Mouse (Mus musculus) ZHBTc4 (cell line): Measurements from ENCODE around the gene Vgll4.
A peak's percentile ranks its signal among the peaks of the same experiment; 100 is the strongest.

Experiments
- DNase-seq: peaks from one replicate; pipeline ENCODE4 v3.0.0-alpha.2; 2011; ENCODE audit warnings: low read depth, low spot score

Vgll4 gene

GRCm38 (mm10) chr6:114969213-114970120 is at the start of gene Vgll4:
TSS of gene Vgll4 (minus strand) at chr6:114969994.
- peak; percentile 85 for DNase-seq

DNA sequence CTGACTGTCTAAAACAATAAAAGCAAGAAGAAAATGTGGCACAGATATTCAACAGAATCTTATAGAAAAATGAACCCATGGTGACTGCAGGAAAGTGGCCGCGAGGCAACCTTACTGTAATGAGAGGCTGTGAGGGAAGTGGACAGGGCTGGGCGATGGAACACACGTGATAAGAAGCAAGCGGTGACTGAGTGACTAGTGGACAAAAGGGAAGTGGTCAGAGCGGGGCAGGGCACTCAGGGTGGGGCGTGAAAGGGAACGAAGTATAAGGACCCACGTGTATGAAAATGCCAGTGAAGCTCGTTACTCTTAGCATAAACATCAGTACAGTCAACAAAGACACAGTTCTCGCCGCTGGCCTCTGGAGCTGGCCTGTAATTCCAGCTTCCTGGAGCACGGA is 45.7 kb upstream of the Vgll4 start:
- DNase-seq = no peak

DNA sequence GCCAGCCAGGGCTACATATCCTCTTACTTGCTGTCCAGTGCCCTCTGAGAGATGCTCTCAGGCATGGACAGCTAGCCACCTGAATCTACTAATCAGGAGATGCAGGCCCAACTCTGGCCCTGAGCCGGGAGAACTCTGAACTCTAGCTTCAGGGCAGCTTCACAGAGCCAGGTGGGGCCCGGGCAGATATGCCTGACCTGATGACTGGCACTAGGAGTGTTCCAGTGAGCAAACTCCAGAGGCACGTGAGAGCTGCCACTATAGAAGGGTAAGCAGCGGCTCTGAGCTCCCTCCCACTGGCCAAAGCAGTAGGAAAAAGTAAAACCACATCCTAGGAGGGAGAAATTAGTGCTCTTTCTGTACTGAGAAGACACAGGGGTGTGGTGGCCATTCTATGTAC is 43.8 kb upstream of the Vgll4 start:
- no peak for DNase-seq

- no peak for DNase-seq
Observed at GRCm38 (mm10) chr6:115011792-115012191, 42.0 kb upstream of the Vgll4 start.

GRCm38 (mm10) chr6:115010815-115011214 is 41.0 kb upstream of the Vgll4 start:
- DNase-seq = no peak

GRCm38 (mm10) chr6:115010304-115010703 is 40.5 kb upstream of the Vgll4 start:
- no peak for DNase-seq

DNA sequence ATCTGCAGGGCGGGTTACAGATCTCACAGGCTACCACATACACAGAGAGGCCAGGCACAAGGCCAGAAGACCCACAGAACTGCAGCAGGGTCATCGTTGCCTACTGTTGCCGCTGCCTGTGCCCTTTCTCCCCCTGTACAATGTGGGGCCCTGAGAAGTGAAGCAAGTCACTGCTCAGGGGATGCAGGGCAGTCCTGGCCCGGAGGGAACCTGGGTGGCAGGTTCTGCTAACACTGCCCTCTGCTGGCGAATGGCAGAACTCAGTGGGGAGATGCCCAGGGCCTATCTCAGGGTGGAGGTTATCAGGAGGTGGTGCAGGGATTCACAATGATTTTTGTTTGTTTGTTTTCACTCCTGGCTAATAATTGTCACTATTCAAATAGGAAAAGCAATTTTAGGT is 37.9 kb upstream of the Vgll4 start:
- peak; percentile 86 for DNase-seq

DNA sequence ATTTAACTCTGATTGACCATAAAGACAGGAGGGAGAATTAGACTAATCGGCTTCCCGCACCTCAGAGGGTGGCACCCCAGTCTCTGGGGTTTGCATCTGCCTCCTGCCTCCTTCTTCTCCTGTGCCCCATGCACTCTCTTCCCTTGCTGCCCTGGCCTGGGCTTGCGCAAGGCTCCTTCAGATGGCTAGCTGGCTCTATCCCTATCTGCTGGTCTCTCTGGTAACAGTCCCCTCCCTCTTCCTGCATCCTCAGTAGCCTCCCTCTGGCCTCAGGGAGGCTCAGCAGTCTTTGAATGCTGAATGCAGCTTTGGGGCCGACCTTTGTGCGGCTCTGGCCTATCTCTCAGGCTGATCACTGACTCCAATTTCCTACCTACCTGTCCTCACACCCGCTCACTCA is 37.2 kb upstream of the Vgll4 start:
- peak; percentile 51 for DNase-seq

DNA sequence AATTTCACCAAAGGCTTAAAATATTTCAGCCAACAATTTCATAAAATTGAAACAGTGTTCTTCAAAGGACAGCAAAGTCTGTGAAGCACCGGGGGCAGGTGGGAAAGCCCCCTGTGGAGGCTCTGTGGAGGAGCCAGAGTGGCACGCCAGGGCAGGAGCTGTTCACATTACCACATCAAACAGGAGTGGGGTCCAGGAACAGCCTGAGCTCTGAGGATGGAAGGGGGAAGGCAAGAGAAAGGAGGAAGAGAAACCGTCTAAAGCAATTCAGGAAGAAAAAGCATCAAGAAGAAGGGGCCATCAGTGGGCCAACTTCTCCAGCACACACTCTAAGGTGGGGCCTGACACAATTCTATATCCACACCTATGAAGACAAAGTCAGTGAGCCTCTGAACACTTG is 36.3 kb upstream of the Vgll4 start:
- DNase-seq = no peak

GRCm38 (mm10) chr6:115005351-115005890 is 35.6 kb upstream of the Vgll4 start:
- no peak for DNase-seq

GRCm38 (mm10) chr6:115004636-115005035 is 34.8 kb upstream of the Vgll4 start:
- no peak for DNase-seq

DNA sequence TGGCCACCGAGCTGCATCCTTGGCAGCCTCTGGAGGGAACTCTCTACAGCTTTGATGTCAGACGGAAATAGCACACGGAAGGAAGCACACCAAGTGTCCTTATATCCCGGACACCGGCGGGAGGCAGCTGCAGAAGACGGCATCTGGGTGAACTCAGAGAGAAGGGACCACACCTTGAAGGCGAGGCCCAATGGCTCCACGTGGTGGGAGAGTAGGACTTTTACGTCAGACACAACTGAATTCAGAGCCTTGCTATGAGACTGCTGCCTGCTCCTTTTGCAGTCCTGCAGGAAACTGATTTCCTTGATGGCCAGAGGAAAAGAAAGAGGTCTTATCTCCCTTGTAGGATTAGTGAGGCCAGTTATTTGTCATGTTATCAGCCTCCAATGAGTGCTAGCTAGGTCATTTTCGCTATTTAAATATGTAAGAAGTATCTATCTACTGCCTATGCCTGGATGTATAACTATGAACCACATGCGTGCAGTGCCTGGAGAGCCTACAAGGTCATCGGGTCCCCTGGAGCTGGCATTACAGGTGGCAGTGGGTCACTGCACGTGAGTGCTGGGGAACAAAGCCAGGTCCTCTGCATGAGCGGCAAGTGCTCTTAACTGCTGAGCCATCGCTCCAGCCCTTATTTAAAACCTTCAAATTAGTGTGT is 28.7 kb upstream of the Vgll4 start:
- DNase-seq = peak; percentile 28

- no peak for DNase-seq
Observed at GRCm38 (mm10) chr6:114997471-114997870, 27.7 kb upstream of the Vgll4 start.

- DNase-seq = no peak
Observed at GRCm38 (mm10) chr6:114996910-114997309, 27.1 kb upstream of the Vgll4 start.

- DNase-seq = no peak
Observed at GRCm38 (mm10) chr6:114994079-114994478, 24.3 kb upstream of the Vgll4 start.

DNA sequence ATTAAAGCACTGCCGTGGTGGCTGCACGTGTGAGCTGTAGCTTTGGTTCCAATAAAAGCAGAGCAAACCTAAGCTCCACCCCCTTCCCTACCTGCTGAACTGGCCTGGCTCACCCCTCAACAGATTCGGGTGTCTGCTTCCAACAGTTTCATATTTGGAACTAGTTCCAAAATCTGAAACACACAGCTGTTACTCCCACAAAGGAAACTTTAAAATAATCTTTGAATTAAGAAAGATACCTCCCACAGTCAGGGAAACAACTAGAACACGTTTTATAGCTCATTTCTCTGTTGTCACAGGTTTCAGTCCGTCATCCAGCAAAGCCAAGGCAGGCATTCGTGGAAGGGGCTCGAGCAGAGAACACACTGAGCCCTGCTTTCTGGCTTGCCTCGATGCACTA is 23.9 kb upstream of the Vgll4 start:
- no peak for DNase-seq

DNA sequence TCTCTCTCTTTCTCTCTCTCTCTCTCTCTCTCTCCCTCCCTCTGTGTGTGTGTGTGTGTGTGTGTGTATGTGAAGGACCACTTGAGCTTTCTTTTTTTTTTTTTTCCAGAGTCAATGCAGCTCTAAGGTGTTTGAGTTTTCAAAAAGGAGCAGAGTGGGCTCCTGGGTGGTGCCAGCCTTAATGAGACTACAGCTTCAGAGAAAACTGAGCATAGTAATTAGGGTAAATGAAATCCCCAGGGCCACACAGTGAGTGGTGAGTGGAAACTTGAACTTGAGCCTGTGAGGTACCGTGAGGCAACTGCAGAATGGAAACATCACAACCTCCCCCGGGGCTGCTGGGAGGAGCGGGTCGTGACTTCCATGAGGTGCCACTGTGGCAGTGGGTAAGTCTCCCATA is 22.1 kb upstream of the Vgll4 start:
- no peak for DNase-seq

DNA sequence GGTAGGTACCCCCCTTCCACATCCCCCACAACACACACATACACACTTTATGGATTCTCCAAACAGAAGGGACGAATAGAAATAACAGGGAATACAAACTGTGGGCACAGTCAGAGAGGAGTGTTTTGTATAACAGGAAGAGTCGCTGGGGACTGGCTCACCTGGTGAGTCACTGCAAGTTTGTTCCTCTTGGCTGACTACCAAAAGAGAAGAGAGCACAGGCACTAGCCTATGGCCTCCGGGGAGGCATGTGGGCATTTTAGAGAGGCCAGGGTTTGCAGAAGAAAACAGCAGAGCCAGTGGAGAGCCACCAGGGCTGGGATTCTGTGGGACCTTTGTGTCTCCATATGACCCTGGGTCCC is 18.8 kb upstream of the Vgll4 start:
- DNase-seq = no peak

GRCm38 (mm10) chr6:114987966-114988618 is 18.3 kb upstream of the Vgll4 start:
- DNase-seq = no peak

GRCm38 (mm10) chr6:114982671-114983070 is 12.9 kb upstream of the Vgll4 start:
- DNase-seq = no peak

DNA sequence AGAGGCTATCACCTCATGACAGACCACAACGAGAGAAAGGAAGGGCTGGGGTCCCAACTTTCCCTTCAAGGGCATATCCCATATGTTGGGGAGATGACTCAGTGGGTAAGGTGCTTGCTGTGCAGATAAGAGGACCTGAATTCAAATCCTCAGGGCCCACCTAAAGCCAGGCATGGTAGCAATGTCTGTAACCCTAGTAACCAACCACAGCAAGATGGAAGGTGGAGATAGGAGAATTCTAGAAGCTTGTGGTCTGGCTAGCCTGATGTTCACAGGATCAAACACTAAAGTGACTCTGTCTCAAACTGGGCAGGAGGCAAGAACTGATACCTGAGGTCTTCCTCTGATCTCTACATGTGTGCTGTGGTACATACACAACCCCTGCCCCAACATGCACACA is 9.9 kb upstream of the Vgll4 start:
- DNase-seq = no peak

DNA sequence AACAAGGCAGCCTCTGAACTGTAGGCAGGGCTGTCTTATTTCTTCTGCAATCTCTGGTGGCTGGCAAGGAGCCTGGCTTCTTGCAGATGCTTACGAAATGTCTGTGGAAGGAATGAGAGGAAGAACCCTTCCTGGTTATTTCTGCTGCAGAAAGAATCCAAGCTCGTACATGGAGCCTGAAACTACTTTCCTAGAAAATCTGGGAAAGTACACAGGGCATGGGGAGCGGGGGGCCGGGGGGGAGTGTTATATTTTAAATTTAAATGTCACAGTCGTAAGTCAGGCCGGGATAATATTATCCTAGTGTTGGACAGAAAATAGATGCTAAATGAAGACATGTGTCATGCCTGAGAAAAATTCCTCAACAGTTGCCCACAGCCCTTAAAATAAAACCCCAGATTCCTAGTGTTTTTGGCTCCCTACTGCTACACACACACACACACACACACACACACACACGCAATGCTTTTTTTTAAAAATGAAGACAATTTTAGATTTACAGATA is 7.2 kb upstream of the Vgll4 start:
- DNase-seq = no peak
